Mouse (Mus musculus) cortical plate, adult 2 months (tissue): ENCODE measurements around the gene Olfr1318.

Experiments
- CTCF ChIP-seq: fragments of 200-500 bp; IDR thresholded peaks from 2 replicates; pipeline ENCODE4 v1.5.1; 2011; ENCODE audit warnings: mild to moderate bottlenecking, control low read depth, low read length; ENCODE audit not compliant: insufficient read depth; ENCODE audit errors: extremely low read depth
- POLR2A ChIP-seq: fragments of 200-500 bp; IDR thresholded peaks from 2 replicates; pipeline ENCODE4 v1.6.1; 2011; ENCODE audit warnings: mild to moderate bottlenecking, low read length, control low read depth; ENCODE audit not compliant: insufficient read depth; ENCODE audit errors: extremely low read depth

- TF ChIP-seq CTCF (no peak), POLR2A (no peak)
Observed at GRCm38 (mm10) chr2:112140029-112140428, 14.0 kb upstream of the Olfr1318 start, which contains the start of gene Olfr1317.
